Mouse (Mus musculus) stomach, postnatal 0 days (tissue): ENCODE measurements around the gene Fus. TPM values are rescaled to one million over a fixed set of nuclear protein-coding genes. Genes with fewer than 3 reads are reported as not detected.
A peak's percentile ranks its signal among the peaks of the same experiment; 100 is the strongest.

Experiments used
- ATAC-seq: fragments of 200-750 bp; cut with Nextera tagmentation; 2 replicates; pipeline ENCODE4 v1.8.0; 2017; ENCODE audit not compliant: low FRiP score, low TSS enrichment
- DNase-seq: peaks from one replicate; pipeline ENCODE4 v3.0.0-alpha.2; 2016; ENCODE audit warnings: low spot score
- H3K27ac ChIP-seq: fragments of 300-500 bp; sonication (generic); replicated peaks from 2 replicates; pipeline ENCODE4 v1.5.1; 2014; ENCODE audit warnings: mild to moderate bottlenecking, control low read depth
- H3K27me3 ChIP-seq: fragments of 300-500 bp; sonication (generic); 2 replicates; pipeline ENCODE4 v1.6.1; 2014; ENCODE audit warnings: low read length; ENCODE audit not compliant: control insufficient read depth, insufficient read depth
- H3K36me3 ChIP-seq: fragments of 300-500 bp; sonication (generic); 2 replicates; pipeline ENCODE4 v1.6.1; 2014; ENCODE audit warnings: low read length, mixed read lengths; ENCODE audit not compliant: control insufficient read depth, insufficient read depth
- H3K4me1 ChIP-seq: fragments of 300-500 bp; sonication (generic); replicated peaks from 2 replicates; pipeline ENCODE4 v1.6.1; 2014; ENCODE audit warnings: antibody characterized with exemption; ENCODE audit not compliant: control insufficient read depth, insufficient read depth
- H3K4me2 ChIP-seq: fragments of 300-500 bp; sonication (generic); replicated peaks from 2 replicates; pipeline ENCODE4 v1.6.1; 2014; ENCODE audit warnings: low read depth, mild to moderate bottlenecking, control low read depth, moderate library complexity
- H3K4me3 ChIP-seq: fragments of 300-500 bp; sonication (generic); 2 replicates; pipeline ENCODE4 v1.5.1; 2014; ENCODE audit warnings: low read depth, low read length, control low read depth
- H3K9ac ChIP-seq: fragments of 300-500 bp; sonication (generic); 2 replicates; pipeline ENCODE4 v1.6.1; 2014; ENCODE audit warnings: mild to moderate bottlenecking, low read length, control low read depth, mixed read lengths
- H3K9me3 ChIP-seq: fragments of 300-500 bp; sonication (generic); 2 replicates; pipeline ENCODE4 v1.6.1; 2016; ENCODE audit warnings: low read length; ENCODE audit not compliant: control insufficient read depth
- CTCF ChIP-seq: IDR thresholded peaks from 2 replicates; pipeline ENCODE4 v1.5.1; 2016; ENCODE audit warnings: antibody characterized with exemption, low read depth, mild to moderate bottlenecking, moderate library complexity
- EP300 ChIP-seq: optimal IDR thresholded peaks from 2 replicates; pipeline ENCODE3; 2016; ENCODE audit warnings: antibody characterized with exemption
- WGBS: fragments of 180-500 bp; shearing (Covaris S2); extraction: QIAGEN DNeasy Blood & Tissue Kit; methylation state at CpG from one replicate; pipeline ENCODE4 v1.1.7; 2014; 5-methylcytosine and 5-hydroxymethylcytosine counted together
- polyA plus RNA-seq: library from polyadenylated mRNA; unstranded; fragments of >200 nt; fragmentation: Nextera tagmentation; extraction: Ambion mirVana; gene quantifications from 2 replicates; pipeline ENCODE4 v1.2.1, GENCODE M21; 2015

Fus gene
- polyA plus RNA-seq, 1 experiment from 2014 or later: 130 TPM

- ATAC-seq (no peak), DNase-seq (no peak)
- Histone ChIP-seq H3K4me2 (no peak overlapping the region), H3K36me3 (peaks cover 3% of the 10 kb centered on the region; the same call in 1 of the 2 replicates), H3K4me3 (no peak overlapping the region), H3K27ac (peak overlapping the region; percentile 66), H3K9ac (no peak overlapping the region), H3K4me1 (no peaks in the 10 kb centered on the region), H3K9me3 (no peaks in the 10 kb centered on the region), H3K27me3 (no peaks in the 10 kb centered on the region)
- 66% methylated on average over 5 of the region's 5 CpGs for WGBS
- TF ChIP-seq CTCF (no peak), EP300 (no peak)
Observed at GRCm38 (mm10) chr7:127923714-127924113, 43.5 kb upstream of the Fus start.

- ATAC-seq (peak; percentile 75), DNase-seq (peak; percentile 94)
- Histone ChIP-seq H3K4me2 (0 out of 2 replicates have a peak overlapping the region, but pooled peaks have one; percentile 8), H3K4me3 (no peak overlapping the region), H3K36me3 (peaks cover 3% of the 10 kb centered on the region; the same call in 1 of the 2 replicates), H3K4me1 (no peaks in the 10 kb centered on the region), H3K9me3 (no peaks in the 10 kb centered on the region), H3K27me3 (no peaks in the 10 kb centered on the region), H3K9ac (no peak overlapping the region), H3K27ac (peak overlapping the region; percentile 95)
- 54% methylated on average over 5 of the region's 5 CpGs for WGBS
- TF ChIP-seq EP300: no peak
- peak; percentile 9; the same call in 1 of the 2 replicates for TF ChIP-seq CTCF
Observed at GRCm38 (mm10) chr7:127925252-127925651, 42.0 kb upstream of the Fus start.

GRCm38 (mm10) chr7:127926066-127926465, 41.2 kb upstream of the Fus start:
- no peaks in the 10 kb centered on the region for H3K27me3 ChIP-seq
- WGBS: 70% methylated on average over 8 of the region's 8 CpGs
- H3K9me3 ChIP-seq: no peaks in the 10 kb centered on the region
- H3K4me3 ChIP-seq: no peak overlapping the region
- no peaks in the 10 kb centered on the region; the same call in 1 of the 2 replicates for H3K4me1 ChIP-seq
- H3K36me3 ChIP-seq: peaks cover 3% of the 10 kb centered on the region; the same call in 1 of the 2 replicates
- H3K27ac ChIP-seq: peak overlapping the region; percentile 95
- ATAC-seq: no peak
- DNase-seq: no peak
- H3K9ac ChIP-seq: 0 out of 2 replicates have a peak overlapping the region, but pooled peaks have one; percentile 38
- no peak overlapping the region for H3K4me2 ChIP-seq
- no peak for TF ChIP-seq CTCF
- no peak for TF ChIP-seq EP300

GRCm38 (mm10) chr7:127926846-127927245, 40.4 kb upstream of the Fus start:
- peaks cover 3% of the 10 kb centered on the region; the same call in 1 of the 2 replicates for H3K36me3 ChIP-seq
- 0 out of 2 replicates have a peak overlapping the region, but pooled peaks have one; percentile 1 for H3K9ac ChIP-seq
- ATAC-seq: no peak
- H3K27ac ChIP-seq: peak overlapping the region; percentile 95
- H3K4me3 ChIP-seq: no peak overlapping the region
- H3K4me2 ChIP-seq: no peak overlapping the region; the same call in 1 of the 2 replicates
- WGBS: 69% methylated on average over 9 of the region's 11 CpGs
- H3K9me3 ChIP-seq: no peaks in the 10 kb centered on the region
- peaks cover 2% of the 10 kb centered on the region; the same call in 1 of the 2 replicates for H3K4me1 ChIP-seq
- H3K27me3 ChIP-seq: no peaks in the 10 kb centered on the region
- no peak for TF ChIP-seq EP300
- no peak for TF ChIP-seq CTCF
- no peak for DNase-seq

GRCm38 (mm10) chr7:127927726-127928125, 39.5 kb upstream of the Fus start:
- H3K9ac ChIP-seq: peak overlapping the region; percentile 81

GRCm38 (mm10) chr7:127928596-127928995, 38.7 kb upstream of the Fus start:
- no peaks in the 10 kb centered on the region for H3K9me3 ChIP-seq
- WGBS: 38% methylated on average over 5 of the region's 5 CpGs
- H3K27ac ChIP-seq: peak overlapping the region; percentile 95
- peak; percentile 74 for DNase-seq
- peak overlapping the region; percentile 81 for H3K9ac ChIP-seq
- H3K4me2 ChIP-seq: peak overlapping the region; percentile 49
- H3K4me3 ChIP-seq: peak overlapping the region; percentile 49
- H3K4me1 ChIP-seq: peaks cover 2% of the 10 kb centered on the region; the same call in 1 of the 2 replicates
- H3K27me3 ChIP-seq: no peaks in the 10 kb centered on the region
- peaks cover 3% of the 10 kb centered on the region; the same call in 1 of the 2 replicates for H3K36me3 ChIP-seq
- peak; percentile 43 for ATAC-seq
- TF ChIP-seq EP300: no peak
- peak; percentile 41 for TF ChIP-seq CTCF

More at GRCm38 (mm10) chr7:127927726-127928125, 39.5 kb upstream of the Fus start:
- WGBS: 65% methylated on average over 11 of the region's 11 CpGs
- H3K27ac ChIP-seq: peak overlapping the region; percentile 95
- H3K9me3 ChIP-seq: no peaks in the 10 kb centered on the region
- H3K27me3 ChIP-seq: no peaks in the 10 kb centered on the region
- H3K4me1 ChIP-seq: peaks cover 2% of the 10 kb centered on the region; the same call in 1 of the 2 replicates
- peak overlapping the region; percentile 49 for H3K4me2 ChIP-seq
- no peak for TF ChIP-seq EP300
- no peak for TF ChIP-seq CTCF
- peak overlapping the region; percentile 49 for H3K4me3 ChIP-seq
- ATAC-seq (no peak), DNase-seq (no peak)
- peaks cover 3% of the 10 kb centered on the region; the same call in 1 of the 2 replicates for H3K36me3 ChIP-seq
